Mouse (Mus musculus) neural tube, embryonic 10.5 days (tissue): ENCODE results near the gene Rlf.
"Not testable (repeated sequence)": the region's sequence is repeated elsewhere in the genome, so short reads cannot be mapped to it uniquely, and the experiment has no call there.

Experiments
- DNase-seq: peaks from one replicate; pipeline ENCODE4 v3.0.0-alpha.2; 2017; ENCODE audit warnings: low spot score; ENCODE audit errors: extremely low spot score

Gene Rlf

DNA sequence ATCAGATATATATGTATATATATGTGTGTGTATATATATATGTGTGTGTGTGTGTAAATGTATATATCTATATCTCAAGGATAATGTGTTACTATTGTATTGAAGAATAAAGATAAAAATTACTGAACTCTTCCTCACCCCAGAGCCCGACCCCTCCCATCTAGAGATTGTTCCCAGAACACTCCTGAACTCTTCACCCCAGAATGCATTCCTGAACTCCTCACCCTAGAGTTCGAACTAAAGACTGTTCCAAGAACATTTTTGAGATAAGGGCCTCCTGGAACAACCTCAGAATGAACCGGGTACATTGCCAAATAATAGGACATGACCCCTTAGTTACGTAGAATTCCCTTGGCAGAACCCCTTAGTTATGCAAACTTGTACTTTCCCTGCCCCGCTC is 48.2 kb downstream of the Rlf start:
- not testable (repeated sequence) for DNase-seq

DNA sequence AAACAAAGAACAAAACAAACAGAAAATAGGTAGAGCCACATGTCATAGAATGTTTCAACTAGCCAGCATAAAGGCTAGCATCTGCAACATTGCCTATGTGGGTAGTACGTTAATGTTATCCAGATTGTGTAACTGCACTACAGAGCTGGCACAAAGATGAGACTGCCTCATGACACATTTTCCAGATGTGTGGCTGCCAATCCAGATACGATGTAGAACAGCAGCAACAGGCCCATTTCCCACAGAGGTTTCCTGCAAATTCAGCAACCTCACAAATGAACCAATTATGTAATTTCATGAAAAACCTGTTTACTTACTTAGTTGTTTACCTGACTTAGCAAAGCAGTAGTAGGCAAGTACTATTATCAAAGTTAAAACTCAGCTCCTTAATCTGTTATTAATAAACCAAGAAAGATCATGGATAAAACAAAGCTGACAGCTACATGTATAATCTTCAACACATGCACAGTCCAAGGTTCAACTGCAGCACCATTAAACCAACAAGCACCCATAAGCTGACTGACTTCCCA is 51.3 kb downstream of the Rlf start:
- no peak for DNase-seq

DNA sequence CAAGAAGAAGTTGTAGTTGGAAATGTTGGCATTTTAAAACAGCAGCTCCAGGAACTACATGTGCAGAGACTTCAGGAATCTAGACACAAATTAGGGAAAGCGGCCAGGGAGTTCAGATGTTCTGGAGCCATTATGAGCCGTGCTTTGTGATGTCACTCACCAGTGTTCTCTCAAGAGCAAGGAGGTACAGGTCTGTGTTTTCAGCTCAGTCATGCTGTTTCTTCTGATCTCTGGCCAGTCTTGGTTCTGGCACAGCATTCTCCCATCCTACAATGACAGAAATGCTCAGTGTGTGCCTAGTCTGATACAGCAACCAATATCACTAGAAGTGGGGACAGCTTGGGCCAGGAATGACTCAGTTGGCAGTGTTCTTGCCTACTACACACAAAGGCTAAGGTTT is 105.8 kb downstream of the Rlf start, which contains the start of gene Tmco2:
TSS of gene Tmco2 (minus strand) at position 101 of the 400 bp plus-strand sequence.
- no peak for DNase-seq

GRCm38 (mm10) chr4:121103304-121103703 is 111.6 kb downstream of the Rlf start:
- DNase-seq = no peak

DNA sequence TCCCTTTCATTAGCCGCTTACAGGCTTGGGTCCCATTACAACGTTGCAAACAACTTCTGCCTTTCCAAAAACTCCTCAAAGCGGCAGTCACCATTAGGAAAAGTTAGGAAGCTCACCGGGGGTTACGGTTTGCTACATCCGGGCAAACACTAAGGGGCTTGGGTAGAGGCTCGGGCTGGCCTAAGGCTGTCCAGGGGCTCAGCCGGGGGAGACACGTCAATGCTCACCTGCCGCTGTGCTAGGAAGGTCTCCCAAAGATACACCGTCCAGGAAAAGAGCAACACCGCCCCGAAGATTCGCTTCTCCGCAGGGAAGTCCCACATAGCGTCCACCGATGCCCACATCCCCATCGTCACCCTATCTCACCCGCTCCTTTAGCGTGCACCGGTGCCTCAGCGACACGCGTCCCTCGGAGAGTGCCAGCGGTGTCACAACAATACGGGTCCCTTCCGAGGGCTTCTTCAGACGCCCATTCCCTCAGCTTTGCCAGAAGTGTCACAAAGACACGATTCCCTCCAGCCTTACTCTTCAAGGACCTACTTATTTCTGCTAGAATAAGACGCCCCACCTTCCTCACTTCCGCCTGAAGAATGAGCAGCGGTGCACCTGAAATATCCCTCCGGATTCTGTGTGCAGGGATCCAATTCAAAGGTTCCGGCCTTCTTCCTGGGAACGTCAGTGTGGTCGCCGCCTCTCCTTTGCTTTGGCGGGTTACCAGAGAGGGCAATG is 117.1 kb downstream of the Rlf start, which contains the start of gene Zmpste24:
TSS of gene Zmpste24 (minus strand) at position 592 of the 729 bp plus-strand sequence.
- DNase-seq = peak; percentile 92
